Mouse (Mus musculus) limb, embryonic 12.5 days (tissue): ENCODE measurements around the gene Samd10. TPM values are rescaled to one million over a fixed set of nuclear protein-coding genes. Genes with fewer than 3 reads are reported as not detected.

Source experiments
- ATAC-seq: fragments of 200-750 bp; cut with Nextera tagmentation; 2 replicates; pipeline ENCODE4 v1.8.0; 2017; ENCODE audit warnings: low read depth, moderate TSS enrichment; ENCODE audit not compliant: insufficient number of reproducible peaks, insufficient read depth, low FRiP score, low TSS enrichment
- H3K27ac ChIP-seq: fragments of 300-500 bp; sonication (generic); 2 replicates; pipeline ENCODE4 v1.5.1; 2016; ENCODE audit warnings: mild to moderate bottlenecking, moderate library complexity
- H3K27me3 ChIP-seq: fragments of 300-500 bp; sonication (generic); 2 replicates; pipeline ENCODE4 v1.6.1; 2016; ENCODE audit warnings: mild to moderate bottlenecking, moderate library complexity
- H3K36me3 ChIP-seq: fragments of 300-500 bp; sonication (generic); 2 replicates; pipeline ENCODE4 v1.6.1; 2016; ENCODE audit warnings: mild to moderate bottlenecking, moderate library complexity
- H3K4me1 ChIP-seq: fragments of 300-500 bp; sonication (generic); replicated peaks from 2 replicates; pipeline ENCODE4 v1.6.1; 2016
- H3K4me2 ChIP-seq: fragments of 300-500 bp; sonication (generic); 2 replicates; pipeline ENCODE4 v1.6.1; 2016; ENCODE audit warnings: mild to moderate bottlenecking, moderate library complexity
- H3K4me3 ChIP-seq: fragments of 300-500 bp; sonication (generic); replicated peaks from 2 replicates; pipeline ENCODE4 v1.5.1; 2016; ENCODE audit warnings: mild to moderate bottlenecking
- H3K9ac ChIP-seq: fragments of 300-500 bp; sonication (generic); replicated peaks from 2 replicates; pipeline ENCODE4 v1.6.1; 2016; ENCODE audit warnings: mild to moderate bottlenecking, moderate library complexity
- H3K9me3 ChIP-seq: fragments of 300-500 bp; sonication (generic); 2 replicates; pipeline ENCODE4 v1.6.1; 2016; ENCODE audit warnings: mild to moderate bottlenecking, moderate library complexity
- WGBS: fragments of 180-500 bp; shearing (Covaris S2); methylation state at CpG from one replicate; pipeline ENCODE4 v1.1.7; 2016; 5-methylcytosine and 5-hydroxymethylcytosine counted together
- polyA plus RNA-seq: library from polyadenylated mRNA; unstranded; fragments of >200 nt; fragmentation: Nextera tagmentation; extraction: Ambion mirVana; gene quantifications from 2 replicates; pipeline ENCODE4 v1.2.1, GENCODE M21; 2016

Gene Samd10
- polyA plus RNA-seq, 1 experiment from 2014 or later = 11.6 TPM

GRCm38 (mm10) chr2:181572921-181573920 lies 25.8 kb downstream of the Samd10 start:
- Histone ChIP-seq H3K36me3 (peaks cover 20% of the 10 kb centered on the region), H3K27ac (no peak overlapping the region), H3K4me3 (no peak overlapping the region), H3K4me2 (no peak overlapping the region), H3K9me3 (no peaks in the 10 kb centered on the region), H3K9ac (no peak overlapping the region), H3K4me1 (no peaks in the 10 kb centered on the region), H3K27me3 (no peaks in the 10 kb centered on the region)
- ATAC-seq = no peak
- WGBS = 91% methylated on average over 15 of the region's 15 CpGs

GRCm38 (mm10) chr2:181571941-181572670 lies 26.9 kb downstream of the Samd10 start:
- peaks cover 20% of the 10 kb centered on the region for H3K36me3 ChIP-seq
- ATAC-seq = no peak
- no peak overlapping the region for H3K4me3 ChIP-seq
- H3K9me3 ChIP-seq = no peaks in the 10 kb centered on the region
- H3K27ac ChIP-seq = no peak overlapping the region
- H3K27me3 ChIP-seq = no peaks in the 10 kb centered on the region
- no peak overlapping the region for H3K9ac ChIP-seq
- WGBS = 89% methylated on average over 11 of the region's 11 CpGs
- H3K4me2 ChIP-seq = no peak overlapping the region
- no peaks in the 10 kb centered on the region for H3K4me1 ChIP-seq

GRCm38 (mm10) chr2:181570921-181571595 lies 28.0 kb downstream of the Samd10 start:
- Histone ChIP-seq H3K4me2 (no peak overlapping the region), H3K4me1 (no peaks in the 10 kb centered on the region), H3K36me3 (peaks cover 20% of the 10 kb centered on the region), H3K27me3 (no peaks in the 10 kb centered on the region), H3K9ac (no peak overlapping the region), H3K4me3 (no peak overlapping the region), H3K9me3 (no peaks in the 10 kb centered on the region), H3K27ac (no peak overlapping the region)
- 69% methylated on average over 6 of the region's 6 CpGs for WGBS
- ATAC-seq = no peak

- H3K36me3 ChIP-seq = peaks cover 20% of the 10 kb centered on the region
- 95% methylated on average over 8 of the region's 8 CpGs for WGBS
- ATAC-seq = no peak
- H3K9me3 ChIP-seq = no peaks in the 10 kb centered on the region
- no peak overlapping the region for H3K4me2 ChIP-seq
- H3K9ac ChIP-seq = no peak overlapping the region
- no peaks in the 10 kb centered on the region for H3K4me1 ChIP-seq
- no peak overlapping the region for H3K27ac ChIP-seq
- no peaks in the 10 kb centered on the region for H3K27me3 ChIP-seq
- no peak overlapping the region for H3K4me3 ChIP-seq
Observed at GRCm38 (mm10) chr2:181570375-181570774, 28.6 kb downstream of the Samd10 start.

- ATAC-seq = no peak
- Histone ChIP-seq H3K27ac (no peak overlapping the region), H3K9ac (no peak overlapping the region), H3K4me2 (no peak overlapping the region), H3K4me3 (no peak overlapping the region), H3K36me3 (peaks cover 20% of the 10 kb centered on the region), H3K4me1 (no peaks in the 10 kb centered on the region), H3K9me3 (no peaks in the 10 kb centered on the region), H3K27me3 (no peaks in the 10 kb centered on the region)
- 95% methylated on average over 10 of the region's 10 CpGs for WGBS
Observed at GRCm38 (mm10) chr2:181569856-181570255, 29.2 kb downstream of the Samd10 start.

- ATAC-seq = no peak
- Histone ChIP-seq H3K36me3 (peaks cover 15% of the 10 kb centered on the region), H3K4me2 (no peak overlapping the region), H3K4me1 (no peaks in the 10 kb centered on the region), H3K27me3 (no peaks in the 10 kb centered on the region), H3K27ac (no peak overlapping the region), H3K4me3 (no peak overlapping the region), H3K9ac (no peak overlapping the region), H3K9me3 (no peaks in the 10 kb centered on the region)
- WGBS = 79% methylated on average over 7 of the region's 7 CpGs
Observed at GRCm38 (mm10) chr2:181568272-181569008, 30.6 kb downstream of the Samd10 start.

- WGBS = 85% methylated on average over 3 of the region's 3 CpGs
- Histone ChIP-seq H3K27me3 (no peaks in the 10 kb centered on the region), H3K27ac (no peak overlapping the region), H3K4me3 (no peak overlapping the region), H3K9ac (no peak overlapping the region), H3K9me3 (no peaks in the 10 kb centered on the region), H3K36me3 (peaks cover 4% of the 10 kb centered on the region; the same call in 1 of the 2 replicates), H3K4me1 (no peaks in the 10 kb centered on the region), H3K4me2 (no peak overlapping the region)
- ATAC-seq = no peak
Observed at GRCm38 (mm10) chr2:181567338-181567737, 31.7 kb downstream of the Samd10 start.

- Histone ChIP-seq H3K4me2 (no peak overlapping the region), H3K36me3 (peaks cover 60% of the 10 kb centered on the region), H3K4me1 (no peaks in the 10 kb centered on the region), H3K27me3 (no peaks in the 10 kb centered on the region), H3K9me3 (no peaks in the 10 kb centered on the region), H3K4me3 (no peak overlapping the region), H3K9ac (no peak overlapping the region), H3K27ac (no peak overlapping the region)
- ATAC-seq = no peak
Observed at GRCm38 (mm10) chr2:181553772-181554171, 45.2 kb downstream of the Samd10 start.

- Histone ChIP-seq H3K9me3 (no peaks in the 10 kb centered on the region), H3K4me2 (no peak overlapping the region), H3K36me3 (peaks cover 87% of the 10 kb centered on the region), H3K4me1 (no peaks in the 10 kb centered on the region), H3K27ac (no peak overlapping the region), H3K4me3 (no peak overlapping the region), H3K27me3 (no peaks in the 10 kb centered on the region), H3K9ac (no peak overlapping the region)
- WGBS = 94% methylated on average over 2 of the region's 2 CpGs
- no peak for ATAC-seq
Observed at GRCm38 (mm10) chr2:181550233-181550632, 48.8 kb downstream of the Samd10 start.

- Histone ChIP-seq H3K9me3 (no peaks in the 10 kb centered on the region), H3K4me3 (no peak overlapping the region), H3K4me1 (no peaks in the 10 kb centered on the region), H3K27ac (no peak overlapping the region), H3K27me3 (no peaks in the 10 kb centered on the region), H3K36me3 (peaks cover 77% of the 10 kb centered on the region), H3K9ac (no peak overlapping the region), H3K4me2 (no peak overlapping the region)
- 95% methylated on average over 5 of the region's 5 CpGs for WGBS
- no peak for ATAC-seq
Observed at GRCm38 (mm10) chr2:181548682-181549081, 50.3 kb downstream of the Samd10 start.
